Mouse (Mus musculus) liver, embryonic 15.5 days (tissue): Measurements from ENCODE around the gene Nckap5. TPM values are rescaled to one million over a fixed set of nuclear protein-coding genes. Genes with fewer than 3 reads are reported as not detected.

Experiments used
- ATAC-seq: fragments of 200-750 bp; cut with Nextera tagmentation; 2 replicates; pipeline ENCODE4 v1.8.0; 2017; ENCODE audit warnings: moderate number of reproducible peaks, mild to moderate bottlenecking, moderate library complexity; ENCODE audit not compliant: insufficient read depth
- H3K27ac ChIP-seq: fragments of 300-500 bp; sonication (generic); replicated peaks from 2 replicates; pipeline ENCODE4 v1.5.1; 2015; ENCODE audit warnings: mild to moderate bottlenecking, inconsistent platforms
- H3K27me3 ChIP-seq: fragments of 300-500 bp; sonication (generic); 2 replicates; pipeline ENCODE4 v1.6.1; 2015; ENCODE audit warnings: mild to moderate bottlenecking, inconsistent platforms
- H3K36me3 ChIP-seq: fragments of 300-500 bp; sonication (generic); replicated peaks from 2 replicates; pipeline ENCODE4 v1.6.1; 2015; ENCODE audit warnings: moderate library complexity, mild to moderate bottlenecking, inconsistent platforms
- H3K4me1 ChIP-seq: fragments of 300-500 bp; sonication (generic); replicated peaks from 2 replicates; pipeline ENCODE4 v1.6.1; 2015; ENCODE audit warnings: inconsistent platforms
- H3K4me2 ChIP-seq: fragments of 300-500 bp; sonication (generic); 2 replicates; pipeline ENCODE4 v1.6.1; 2015; ENCODE audit warnings: moderate library complexity, mild to moderate bottlenecking, inconsistent platforms
- H3K4me3 ChIP-seq: fragments of 300-500 bp; sonication (generic); replicated peaks from 2 replicates; pipeline ENCODE4 v1.5.1; 2015; ENCODE audit warnings: mild to moderate bottlenecking, inconsistent platforms
- H3K9ac ChIP-seq: fragments of 300-500 bp; sonication (generic); 2 replicates; pipeline ENCODE4 v1.6.1; 2015; ENCODE audit warnings: moderate library complexity, mild to moderate bottlenecking, inconsistent platforms
- H3K9me3 ChIP-seq: fragments of 300-500 bp; sonication (generic); replicated peaks from 2 replicates; pipeline ENCODE4 v1.6.1; 2016; ENCODE audit warnings: inconsistent platforms
- WGBS: fragments of 180-500 bp; shearing (Covaris S2); methylation state at CpG from one replicate; pipeline ENCODE4 v1.1.7; 2015; ENCODE audit warnings: mixed read lengths; ENCODE audit not compliant: insufficient replicate concordance; 5-methylcytosine and 5-hydroxymethylcytosine counted together
- polyA plus RNA-seq: library from polyadenylated mRNA; unstranded; fragments of >200 nt; fragmentation: Nextera tagmentation; extraction: Ambion mirVana; gene quantifications from 2 replicates; pipeline ENCODE4 v1.2.1, GENCODE M21; 2015

Nckap5 gene
- polyA plus RNA-seq, 1 experiment from 2014 or later = 0.99 TPM

DNA sequence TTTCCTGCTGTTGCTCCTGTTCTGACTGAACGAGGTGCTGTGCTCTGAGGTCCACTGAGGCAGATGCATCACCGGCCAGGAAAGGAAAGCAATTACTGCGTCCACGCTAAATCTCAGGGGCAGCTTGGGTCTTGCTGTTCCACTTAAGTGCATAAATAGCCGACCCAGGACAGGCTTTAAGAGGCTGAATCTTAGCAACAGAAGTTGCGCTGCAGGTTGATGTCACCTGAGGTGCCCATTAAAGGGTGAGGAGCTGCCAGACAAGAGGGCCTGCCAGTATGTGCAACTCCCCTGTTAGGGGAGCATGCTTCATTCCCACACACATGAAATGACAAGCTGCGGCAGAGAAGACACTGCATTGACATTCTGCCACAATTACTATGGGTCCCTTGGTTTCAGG, 282.6 kb downstream of the Nckap5 start:
- no peaks in the 10 kb centered on the region for H3K36me3 ChIP-seq
- H3K27ac ChIP-seq = no peak overlapping the region
- H3K4me1 ChIP-seq = no peaks in the 10 kb centered on the region
- no peak overlapping the region for H3K9ac ChIP-seq
- no peak overlapping the region for H3K4me2 ChIP-seq
- no peaks in the 10 kb centered on the region for H3K27me3 ChIP-seq
- WGBS = 67% methylated on average over 7 of the region's 7 CpGs
- H3K4me3 ChIP-seq = no peak overlapping the region
- no peaks in the 10 kb centered on the region for H3K9me3 ChIP-seq
- ATAC-seq = no peak

DNA sequence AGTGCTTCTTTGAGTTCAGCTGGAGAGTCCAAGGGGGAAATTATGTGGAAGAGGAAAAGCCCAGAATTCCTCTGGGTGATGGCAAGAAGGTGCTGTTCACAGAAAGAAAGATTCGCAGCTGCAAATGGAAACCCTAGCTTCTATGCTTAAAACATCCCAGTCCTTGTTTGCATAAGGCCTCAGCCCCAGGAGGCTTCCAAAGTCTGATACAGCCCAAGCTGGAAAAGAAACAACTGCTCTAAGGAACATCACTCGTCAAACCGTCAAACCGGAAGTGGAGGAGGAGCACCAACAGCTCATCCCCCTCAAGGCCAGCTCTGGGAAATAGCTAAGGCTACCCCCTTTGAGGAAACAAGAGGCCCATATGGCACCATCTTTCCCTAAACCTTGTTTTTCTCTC, 286.1 kb downstream of the Nckap5 start:
- 59% methylated on average over 4 of the region's 4 CpGs for WGBS
- no peak for ATAC-seq
- no peak overlapping the region for H3K27ac ChIP-seq

DNA sequence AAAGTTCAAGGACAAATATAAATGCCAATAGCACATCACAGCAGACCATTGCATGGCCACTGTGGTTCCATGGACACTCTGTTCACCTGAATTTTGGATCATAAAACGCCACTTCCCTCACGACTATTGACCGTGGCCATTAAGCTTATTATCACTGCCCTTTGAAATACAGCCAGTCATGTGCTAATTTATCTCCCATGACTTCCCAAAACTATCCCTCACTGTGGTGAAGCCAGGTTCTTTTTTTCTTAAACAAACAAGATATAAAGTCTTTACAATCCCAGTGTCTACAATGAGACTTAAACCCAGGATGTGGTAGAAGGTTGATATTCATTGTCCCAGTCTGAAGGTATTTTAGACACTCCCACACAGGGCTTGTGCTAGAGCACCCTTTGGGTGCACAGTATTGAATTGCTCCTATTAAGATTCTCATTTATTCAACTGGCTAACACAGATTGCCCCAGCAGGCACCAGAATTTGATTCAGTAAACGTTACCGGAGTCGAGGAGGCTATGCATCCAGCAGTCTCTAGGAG, 293.3 kb downstream of the Nckap5 start:
- WGBS = 70% methylated on average over 6 of the region's 6 CpGs
- Histone ChIP-seq H3K4me1 (no peaks in the 10 kb centered on the region), H3K4me2 (no peak overlapping the region), H3K9ac (no peak overlapping the region), H3K27ac (no peak overlapping the region), H3K36me3 (no peaks in the 10 kb centered on the region), H3K4me3 (no peak overlapping the region), H3K27me3 (no peaks in the 10 kb centered on the region), H3K9me3 (no peaks in the 10 kb centered on the region)
- no peak for ATAC-seq

More for the DNA sequence above, 286.1 kb downstream of the Nckap5 start:
- Histone ChIP-seq H3K9me3 (no peaks in the 10 kb centered on the region), H3K36me3 (no peaks in the 10 kb centered on the region), H3K4me2 (no peak overlapping the region), H3K4me1 (no peaks in the 10 kb centered on the region), H3K27me3 (no peaks in the 10 kb centered on the region), H3K9ac (no peak overlapping the region), H3K4me3 (no peak overlapping the region)

DNA sequence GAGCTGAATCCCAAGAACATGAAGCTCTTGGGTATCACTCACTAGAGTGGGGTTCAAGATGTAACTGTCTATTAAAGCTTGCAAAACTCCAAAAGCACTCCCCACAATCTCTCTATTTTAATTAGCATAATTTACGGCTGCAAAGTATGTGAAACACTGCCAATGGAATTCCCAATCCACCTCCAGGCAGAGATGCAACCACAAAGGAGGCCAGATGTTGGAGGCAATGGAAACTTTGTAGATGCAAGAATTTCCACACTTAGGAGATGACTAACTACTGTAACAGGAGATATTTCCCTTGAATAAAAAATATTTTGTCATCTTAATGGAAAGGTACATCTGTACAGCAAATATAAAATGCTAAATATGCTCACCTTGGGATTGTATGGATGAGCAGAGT, 295.1 kb downstream of the Nckap5 start:
- Histone ChIP-seq H3K4me2 (no peak overlapping the region), H3K27me3 (no peaks in the 10 kb centered on the region), H3K9me3 (no peaks in the 10 kb centered on the region), H3K9ac (no peak overlapping the region), H3K4me3 (no peak overlapping the region), H3K36me3 (no peaks in the 10 kb centered on the region), H3K27ac (no peak overlapping the region), H3K4me1 (no peaks in the 10 kb centered on the region)
- ATAC-seq = no peak
- WGBS = 65% methylated on average over 1 of the region's 1 CpGs

DNA sequence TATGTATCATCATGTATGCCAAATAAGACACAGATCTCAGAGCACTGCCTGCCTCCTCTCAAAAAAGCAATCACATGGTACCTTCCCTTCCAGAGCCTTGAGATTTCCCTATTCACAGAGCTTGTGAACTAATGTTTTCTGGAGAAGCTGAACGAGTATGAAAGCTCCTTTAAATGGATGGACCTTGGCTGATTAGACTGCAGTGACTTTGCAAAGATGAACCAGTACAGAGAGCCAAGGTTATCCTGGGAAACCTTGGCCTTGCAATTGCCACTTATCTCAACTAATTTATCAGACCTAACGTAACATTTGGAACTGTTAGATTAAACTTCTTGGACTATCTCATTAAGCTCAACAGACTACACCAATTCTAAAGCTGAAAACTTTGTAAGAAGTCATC, 296.6 kb downstream of the Nckap5 start:
- 25% methylated on average over 2 of the region's 2 CpGs for WGBS
- Histone ChIP-seq H3K27ac (no peak overlapping the region), H3K9ac (no peak overlapping the region), H3K9me3 (no peaks in the 10 kb centered on the region), H3K4me3 (no peak overlapping the region), H3K27me3 (no peaks in the 10 kb centered on the region), H3K36me3 (no peaks in the 10 kb centered on the region), H3K4me2 (no peak overlapping the region), H3K4me1 (no peaks in the 10 kb centered on the region)
- no peak for ATAC-seq

DNA sequence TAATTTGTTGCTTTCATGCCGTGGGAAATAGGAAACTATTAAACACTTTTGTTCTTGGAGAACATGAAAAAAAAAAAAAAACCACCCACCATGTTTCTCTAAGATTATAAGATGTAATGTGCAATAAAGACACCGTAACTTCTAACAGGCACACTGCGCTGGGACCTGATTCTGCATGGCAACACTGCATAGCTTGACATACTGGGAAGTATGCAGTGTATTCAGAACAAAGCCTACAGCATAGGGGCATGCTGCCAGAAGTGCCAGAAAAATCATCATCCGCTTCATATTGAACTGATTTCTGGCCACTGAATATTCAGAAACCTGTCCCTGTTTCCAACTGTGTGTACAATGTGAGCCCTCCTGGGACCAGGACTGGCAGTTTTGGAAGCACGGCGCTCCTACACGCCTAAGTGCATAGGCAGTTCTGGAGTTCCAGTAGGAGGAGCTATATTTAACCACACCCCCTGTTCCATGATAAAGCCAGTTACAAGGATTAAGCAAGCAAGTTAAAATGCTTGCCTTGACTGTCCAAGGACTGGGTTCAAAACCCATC, 302.5 kb downstream of the Nckap5 start:
- Histone ChIP-seq H3K27me3 (no peaks in the 10 kb centered on the region), H3K4me1 (no peaks in the 10 kb centered on the region), H3K9ac (no peak overlapping the region), H3K4me2 (no peak overlapping the region), H3K36me3 (no peaks in the 10 kb centered on the region), H3K27ac (no peak overlapping the region), H3K4me3 (no peak overlapping the region), H3K9me3 (no peaks in the 10 kb centered on the region)
- ATAC-seq = no peak
- 75% methylated on average over 7 of the region's 7 CpGs for WGBS

DNA sequence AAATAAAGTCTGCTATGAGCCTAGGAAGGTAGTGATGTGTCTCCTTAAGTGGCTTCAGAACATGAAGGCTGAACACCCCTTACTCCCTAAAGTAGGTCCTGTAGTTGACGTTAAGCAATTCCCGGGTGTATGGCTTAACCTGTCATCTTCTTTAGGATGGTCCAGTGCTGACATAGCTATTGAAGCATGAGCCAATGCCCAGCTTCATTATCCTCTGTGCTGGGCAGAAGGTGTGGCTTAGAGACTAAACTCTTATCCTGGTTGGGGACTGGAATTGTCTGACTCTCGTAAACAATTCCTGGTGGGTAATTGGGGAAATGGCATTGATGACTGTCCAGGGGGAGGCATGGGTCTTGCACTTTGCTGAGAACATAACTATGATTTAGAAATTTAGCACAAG, 312.5 kb downstream of the Nckap5 start:
- Histone ChIP-seq H3K4me3 (no peak overlapping the region), H3K9me3 (no peaks in the 10 kb centered on the region), H3K9ac (no peak overlapping the region), H3K4me1 (no peaks in the 10 kb centered on the region), H3K36me3 (no peaks in the 10 kb centered on the region), H3K27ac (no peak overlapping the region), H3K27me3 (no peaks in the 10 kb centered on the region), H3K4me2 (no peak overlapping the region)
- ATAC-seq = no peak
- 67% methylated on average over 3 of the region's 3 CpGs for WGBS

DNA sequence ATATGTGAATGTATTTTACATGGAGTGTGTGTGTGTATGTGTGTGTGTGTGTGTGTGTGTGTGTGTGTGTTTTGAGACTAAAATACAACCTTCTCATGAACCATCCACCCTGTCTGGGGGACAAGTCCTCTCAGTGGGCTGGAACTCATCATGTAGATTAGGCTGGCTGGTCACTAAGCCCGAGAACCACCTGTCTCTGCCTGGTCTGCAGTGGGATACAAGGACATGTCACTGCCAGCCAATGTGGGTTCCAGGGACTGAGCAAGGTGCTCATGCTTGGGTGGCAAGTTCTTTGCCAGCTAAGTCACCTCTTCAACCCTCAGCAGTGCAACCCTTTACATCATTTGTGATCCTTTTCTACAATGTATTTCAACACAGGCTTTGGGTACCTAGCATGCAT, 313.2 kb downstream of the Nckap5 start:
- WGBS = 50% methylated on average over 1 of the region's 1 CpGs
- no peak overlapping the region for H3K9ac ChIP-seq
- H3K9me3 ChIP-seq = no peaks in the 10 kb centered on the region
- no peaks in the 10 kb centered on the region for H3K36me3 ChIP-seq
- H3K27ac ChIP-seq = no peak overlapping the region
- no peaks in the 10 kb centered on the region for H3K27me3 ChIP-seq
- H3K4me1 ChIP-seq = no peaks in the 10 kb centered on the region
- H3K4me3 ChIP-seq = no peak overlapping the region
- ATAC-seq = no peak
- H3K4me2 ChIP-seq = no peak overlapping the region

DNA sequence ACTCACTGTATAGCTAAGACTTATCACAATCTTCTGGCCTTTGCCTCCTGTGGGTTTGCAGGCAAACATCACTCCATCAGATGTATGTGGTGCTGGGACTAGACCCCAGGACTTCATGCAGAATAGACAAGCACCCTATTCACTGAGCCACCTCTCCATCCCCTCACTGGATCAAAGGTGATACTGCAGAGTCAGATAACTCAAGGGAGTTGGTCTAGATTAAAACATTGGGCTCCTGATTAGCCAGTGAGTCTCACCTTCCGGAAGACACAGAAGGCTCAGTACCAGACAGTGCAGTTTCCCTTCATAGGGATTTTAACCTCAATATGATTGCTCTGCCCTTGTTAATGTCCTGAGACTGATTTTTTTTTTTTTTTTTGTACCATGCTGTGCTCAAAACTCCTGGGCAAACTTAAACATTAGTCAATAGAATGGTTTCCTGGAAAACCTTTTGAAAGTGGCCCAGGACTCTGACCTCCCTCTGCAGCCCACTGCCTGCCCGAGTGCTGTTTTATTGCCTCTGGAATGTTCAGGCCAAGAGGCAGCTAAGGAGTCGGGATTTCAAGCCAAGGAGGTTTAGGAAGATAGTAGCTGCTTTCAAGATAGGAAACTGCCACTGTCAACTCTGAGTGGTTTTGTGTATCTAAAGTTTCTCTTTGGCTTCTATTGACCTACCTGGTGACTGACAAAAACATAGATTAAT, 315.4 kb downstream of the Nckap5 start:
- no peak overlapping the region for H3K27ac ChIP-seq
- no peak overlapping the region for H3K4me2 ChIP-seq
- no peaks in the 10 kb centered on the region for H3K9me3 ChIP-seq
- 34% methylated on average over 3 of the region's 3 CpGs for WGBS
- H3K9ac ChIP-seq = no peak overlapping the region
- no peaks in the 10 kb centered on the region for H3K36me3 ChIP-seq
- H3K4me3 ChIP-seq = no peak overlapping the region
- no peaks in the 10 kb centered on the region for H3K27me3 ChIP-seq
- H3K4me1 ChIP-seq = no peaks in the 10 kb centered on the region
- ATAC-seq = no peak

DNA sequence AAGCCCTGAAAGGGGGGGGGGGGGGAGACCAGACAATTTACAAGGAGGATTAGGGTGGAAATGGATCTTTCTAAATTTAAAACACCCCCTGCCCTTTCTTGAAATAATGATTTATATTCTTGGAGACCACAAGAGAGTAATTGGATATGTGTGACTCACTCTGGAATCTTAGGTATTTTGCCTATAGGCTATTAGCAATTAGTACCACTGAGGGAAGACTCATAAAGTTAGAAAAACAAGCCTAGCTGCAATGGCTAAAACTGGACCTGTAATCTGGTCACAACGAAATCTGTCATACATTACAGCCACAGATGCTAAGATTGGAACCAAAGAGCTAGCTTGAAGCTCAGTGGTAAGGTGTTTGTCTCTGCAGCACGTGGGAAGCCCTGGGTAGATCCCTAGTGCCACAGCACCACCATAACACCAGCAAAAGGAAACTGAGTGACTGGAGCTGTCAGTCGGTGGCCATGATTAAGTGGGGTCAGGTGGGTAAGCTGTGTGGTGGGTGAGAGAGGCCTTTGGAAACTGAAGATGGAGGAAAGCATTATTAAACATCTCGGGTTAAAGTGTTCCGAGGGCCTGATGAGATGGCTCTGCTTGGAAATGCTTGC, 318.7 kb downstream of the Nckap5 start:
- Histone ChIP-seq H3K27me3 (no peaks in the 10 kb centered on the region), H3K4me1 (no peaks in the 10 kb centered on the region), H3K9ac (no peak overlapping the region), H3K27ac (no peak overlapping the region), H3K9me3 (no peaks in the 10 kb centered on the region), H3K4me2 (no peak overlapping the region), H3K4me3 (no peak overlapping the region), H3K36me3 (no peaks in the 10 kb centered on the region)
- ATAC-seq = no peak
- 43% methylated on average over 5 of the region's 5 CpGs for WGBS

DNA sequence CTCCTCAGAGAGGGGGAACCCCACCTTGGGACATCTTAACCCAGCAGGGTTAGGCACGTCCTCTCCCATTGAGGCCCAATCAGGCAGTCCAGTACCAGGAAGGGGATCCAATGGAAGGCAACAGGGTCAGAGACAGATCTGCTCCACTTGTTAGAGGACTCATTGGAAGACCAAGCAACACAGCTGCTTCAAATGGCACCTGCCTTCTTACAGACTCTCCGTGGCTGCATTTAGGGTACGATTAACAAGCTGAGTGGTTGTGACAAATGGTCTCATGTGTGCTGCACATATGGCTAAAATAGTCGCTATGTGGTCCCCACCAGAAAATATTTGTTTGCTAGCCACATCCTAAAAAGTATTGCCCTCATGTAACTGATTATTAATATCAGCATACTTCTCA, 325.9 kb downstream of the Nckap5 start:
- 58% methylated on average over 4 of the region's 4 CpGs for WGBS
- no peak overlapping the region for H3K9ac ChIP-seq

More for the DNA sequence above, 325.9 kb downstream of the Nckap5 start:
- no peak overlapping the region for H3K4me3 ChIP-seq
- no peaks in the 10 kb centered on the region for H3K9me3 ChIP-seq
- H3K27me3 ChIP-seq = no peaks in the 10 kb centered on the region
- no peak overlapping the region for H3K4me2 ChIP-seq
- H3K36me3 ChIP-seq = no peaks in the 10 kb centered on the region
- ATAC-seq = no peak
- H3K4me1 ChIP-seq = no peaks in the 10 kb centered on the region
- no peak overlapping the region for H3K27ac ChIP-seq
